8 mouse cellular contexts compared by ENCODE assay signal in genomic region chr9:122248168-122248567, GRCm38 (mm10). TPM values are rescaled to one million over a fixed set of nuclear protein-coding genes. Genes with fewer than 3 reads are reported as not detected.
DNase-seq lines count a peak whose midpoint lies in the region; ATAC-seq and TF ChIP-seq lines count a peak whose summit lies in the region.

No protein-coding gene starts in this region.

- TF ChIP-seq EP300 in liver, embryonic 14.5 days (IDR thresholded peaks at IDR 0.05; ENCODE audit: low read depth) = no peak

- H3K4me3 ChIP-seq in hindbrain, embryonic 16.5 days (ENCODE audit: low read length) = no peak overlapping the region
- no peak overlapping the region for H3K4me3 ChIP-seq in liver, embryonic 14.5 days (ENCODE audit: insufficient read depth in 1 of 2, low read depth in 2 of 2, low read length in 2 of 2)
- H3K4me3 ChIP-seq in neural tube, embryonic 11.5 days (ENCODE audit: low read depth, low read length) = no peak overlapping the region

- DNase-seq in left cerebral cortex, adult 18-20 months (ENCODE audit: low spot score in 2 of 2) = peak; percentile 40 to 59
- DNase-seq in left cerebral cortex, adult 11 months (ENCODE audit: low spot score) = no peak
- DNase-seq in R1 (ENCODE audit: low read depth, low spot score) = peak; percentile 50
- peak; percentile 86 for DNase-seq in embryo, embryonic 10 days (ENCODE audit: low spot score)
- DNase-seq in liver, embryonic 14.5 days (ENCODE audit: low read depth in 3 of 3, low spot score in 3 of 3) = peak in 1 of 3 experiments; percentile 23
- peak; percentile 50 for DNase-seq in neural tube, embryonic 11.5 days (ENCODE audit: low spot score)
- no peak for DNase-seq in ovary, adult 18-20 months (ENCODE audit: low spot score)

- H3K4me2 ChIP-seq in hindbrain, embryonic 16.5 days (ENCODE audit: low read length) = no peak overlapping the region
- H3K4me2 ChIP-seq in liver, embryonic 14.5 days (ENCODE audit: low read depth) = no peak overlapping the region
- no peak overlapping the region for H3K4me2 ChIP-seq in neural tube, embryonic 11.5 days (ENCODE audit: low read depth)

- no peak overlapping the region for H3K27ac ChIP-seq in hindbrain, embryonic 16.5 days (ENCODE audit: low read depth, low read length)
- H3K27ac ChIP-seq in liver, embryonic 14.5 days = no peak overlapping the region
- no peak overlapping the region for H3K27ac ChIP-seq in neural tube, embryonic 11.5 days (ENCODE audit: low read depth, low read length)

- H3K9me3 ChIP-seq in hindbrain, embryonic 16.5 days (ENCODE audit: control insufficient read depth, low read length) = no peaks in the 10 kb centered on the region
- H3K9me3 ChIP-seq in liver, embryonic 14.5 days (ENCODE audit: control insufficient read depth, low read length) = no peaks in the 10 kb centered on the region
- no peaks in the 10 kb centered on the region for H3K9me3 ChIP-seq in neural tube, embryonic 11.5 days (ENCODE audit: control insufficient read depth, low read length)

- peak; percentile 64; the same call in 1 of the 2 replicates for ATAC-seq in hindbrain, embryonic 16.5 days
- ATAC-seq in liver, embryonic 14.5 days (ENCODE audit: insufficient read depth) = no peak
- ATAC-seq in neural tube, embryonic 11.5 days (ENCODE audit: insufficient read depth, low FRiP score, low TSS enrichment) = peak; percentile 41; the same call in 1 of the 2 replicates

- 33% methylated on average over 8 of the region's 8 CpGs for WGBS in hindbrain, embryonic 16.5 days
- 34% methylated on average over 8 of the region's 8 CpGs for WGBS in liver, embryonic 14.5 days (ENCODE audit: insufficient replicate concordance)
- 43% methylated on average over 8 of the region's 8 CpGs for WGBS in neural tube, embryonic 11.5 days

- H3K36me3 ChIP-seq in hindbrain, embryonic 16.5 days (ENCODE audit: control insufficient read depth, insufficient read depth, low read length) = peaks cover 13% of the 10 kb centered on the region; the same call in 1 of the 2 replicates
- H3K36me3 ChIP-seq in liver, embryonic 14.5 days (replicated peaks; ENCODE audit: control insufficient read depth, insufficient read depth, low read depth) = no peaks in the 10 kb centered on the region
- H3K36me3 ChIP-seq in neural tube, embryonic 11.5 days (ENCODE audit: control insufficient read depth, insufficient read depth, low read length) = no peaks in the 10 kb centered on the region

- no peak overlapping the region for H3K9ac ChIP-seq in hindbrain, embryonic 16.5 days (ENCODE audit: low read depth, low read length)
- H3K9ac ChIP-seq in liver, embryonic 14.5 days (replicated peaks) = no peak overlapping the region
- no peak overlapping the region for H3K9ac ChIP-seq in neural tube, embryonic 11.5 days (ENCODE audit: low read length)

- H3K4me1 ChIP-seq in hindbrain, embryonic 16.5 days (ENCODE audit: control insufficient read depth, insufficient read depth, low read depth, low read length) = no peaks in the 10 kb centered on the region
- no peaks in the 10 kb centered on the region for H3K4me1 ChIP-seq in liver, embryonic 14.5 days (replicated peaks; ENCODE audit: control insufficient read depth in 2 of 2, insufficient read depth in 2 of 2, low read length in 1 of 2)
- H3K4me1 ChIP-seq in neural tube, embryonic 11.5 days (ENCODE audit: control insufficient read depth, insufficient read depth, low read length) = no peaks in the 10 kb centered on the region

- no peaks in the 10 kb centered on the region for H3K27me3 ChIP-seq in hindbrain, embryonic 16.5 days (replicated peaks; ENCODE audit: control insufficient read depth, insufficient read depth, low read length)
- H3K27me3 ChIP-seq in liver, embryonic 14.5 days (ENCODE audit: control insufficient read depth, insufficient read depth, low read length) = no peaks in the 10 kb centered on the region
- H3K27me3 ChIP-seq in neural tube, embryonic 11.5 days (ENCODE audit: control insufficient read depth, insufficient read depth, low read length) = no peaks in the 10 kb centered on the region

- peak; percentile 72 for TF ChIP-seq CTCF in liver, embryonic 14.5 days (IDR thresholded peaks at IDR 0.05; ENCODE audit: low read depth)

RNA-seq across cellular contexts. Expression of gene Ano10, which starts 46.1 kb away (rescaled TPM):
- total RNA-seq in left cerebral cortex, adult 18-20 months (2021) = 10 to 100 TPM; 29.7 to 30.9 TPM
- 41.8 and 43.6 TPM in 2 replicates for polyA plus RNA-seq in hindbrain, embryonic 16.5 days (2015; fragmentation: Nextera tagmentation; extraction: Ambion mirVana)
- 6.4 and 6.9 TPM in 2 replicates for polyA plus RNA-seq in liver, embryonic 14.5 days (2012; rRNA removed)
- 11.2 and 11.4 TPM in 2 replicates for polyA plus RNA-seq in liver, embryonic 14.5 days (2014; fragmentation: Nextera tagmentation; extraction: Ambion mirVana)
- polyA plus RNA-seq in neural tube, embryonic 11.5 days (2014; fragmentation: Nextera tagmentation; extraction: Ambion mirVana) = 52.7 and 55.4 TPM in 2 replicates

Comparison
In these comparisons a context has a peak if more than half of its experiments do, and no peak if none do; other contexts are left out.
1. DNase-seq: peak in left cerebral cortex, adult 18-20 months (2 of 2), R1 (single experiment), embryo, embryonic 10 days (single experiment) and neural tube, embryonic 11.5 days (single experiment); none in left cerebral cortex, adult 11 months (single experiment) and ovary, adult 18-20 months (single experiment).